Mouse (Mus musculus): Measurements from ENCODE around the gene Jam2. TPM values are rescaled to one million over a fixed set of nuclear protein-coding genes. Genes with fewer than 3 reads are reported as not detected.

Gene Jam2
- polyA plus RNA-seq, 1 experiment from 2014 or later = 10.3 TPM

DNA sequence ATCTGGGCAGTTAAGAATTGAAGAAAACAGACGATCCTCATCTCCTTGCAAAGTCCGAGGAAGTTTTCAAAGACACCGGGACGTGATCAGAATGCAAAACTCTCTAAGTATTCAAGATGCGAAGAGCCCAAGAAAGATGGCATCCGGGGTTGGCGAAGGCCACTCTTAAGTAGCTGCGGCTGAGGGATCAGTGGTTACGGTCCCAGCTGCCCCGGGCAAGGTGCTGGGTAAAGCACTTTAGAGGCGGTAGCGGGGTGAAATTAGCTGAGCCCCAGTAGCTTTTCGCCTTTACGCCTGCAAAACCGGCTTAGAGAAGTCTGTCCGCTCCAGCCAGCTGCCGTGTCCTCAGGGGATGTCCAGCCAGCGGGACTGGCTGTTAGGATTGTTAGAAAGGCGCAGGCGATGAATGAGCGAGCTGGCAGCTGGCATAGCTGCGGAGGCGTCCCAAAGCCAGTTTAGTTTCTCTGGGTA is 873 bp downstream of the Jam2 start:
- no peak for ATAC-seq (ENCODE audit: insufficient number of reproducible peaks, insufficient read depth, low FRiP score, low read depth)
- Histone ChIP-seq H3K4me1 (ENCODE audit: control insufficient read depth in 2 of 2, insufficient read depth in 2 of 2, low read length in 2 of 2) (0 out of 4 replicates have a peak, but pooled peaks cover 0 to 6% of the 10 kb centered on the region in 2 experiments), H3K27me3 (ENCODE audit: control insufficient read depth, insufficient read depth, low read length) (no peaks in the 10 kb centered on the region; the same call in 1 of the 2 replicates), H3K9ac (ENCODE audit: low read length) (peak overlapping the region; percentile 74), H3K4me2 (ENCODE audit: low read length) (peak overlapping the region; percentile 99), H3K9me3 (ENCODE audit: control insufficient read depth, low read length) (no peaks in the 10 kb centered on the region), H3K27ac (replicated peaks in 1 of 2; ENCODE audit: control insufficient read depth in 1 of 2, insufficient read depth in 1 of 2, low read depth in 2 of 2, low read length in 2 of 2) (0 out of 4 replicates have a peak overlapping the region, but pooled peaks of 1 of the 2 experiments have one; percentile 12), H3K4me3 (ENCODE audit: control insufficient read depth in 1 of 2, insufficient read depth in 1 of 2, low read depth in 1 of 2, low read length in 2 of 2) (peak overlapping the region; percentile 59 to 69), H3K36me3 (ENCODE audit: control insufficient read depth, insufficient read depth, low read length) (no peaks in the 10 kb centered on the region)
- WGBS = under 1% methylated on average over 23 of the region's 23 CpGs

DNA sequence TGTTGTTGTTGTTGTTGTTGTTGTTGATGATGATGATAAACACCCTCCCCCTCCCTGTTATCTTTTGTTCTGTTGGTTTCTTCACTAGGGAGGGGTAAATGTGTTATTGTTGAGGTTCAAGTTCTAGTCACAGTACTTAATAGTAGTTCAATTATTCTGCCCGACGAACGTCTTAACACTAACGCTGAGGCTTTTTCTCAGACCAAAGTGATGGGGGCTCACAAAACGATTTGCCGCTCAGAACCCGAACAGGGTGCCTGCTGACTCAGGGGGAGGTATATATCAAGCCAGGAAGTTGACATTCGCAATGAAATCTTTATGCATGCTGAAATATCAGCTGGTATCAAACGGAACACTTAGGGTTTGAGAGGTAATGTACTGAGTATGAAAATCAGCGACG is 1.4 kb downstream of the Jam2 start:
- Histone ChIP-seq H3K4me3 (ENCODE audit: control insufficient read depth in 1 of 2, insufficient read depth in 1 of 2, low read depth in 1 of 2, low read length in 2 of 2) (peak overlapping the region; percentile 10 to 69; a peak in 3 of 4 replicates), H3K4me2 (ENCODE audit: low read length) (peak overlapping the region; percentile 99), H3K27ac (replicated peaks in 1 of 2; ENCODE audit: control insufficient read depth in 1 of 2, insufficient read depth in 1 of 2, low read depth in 2 of 2, low read length in 2 of 2) (no peak overlapping the region), H3K27me3 (ENCODE audit: control insufficient read depth, insufficient read depth, low read length) (no peaks in the 10 kb centered on the region; the same call in 1 of the 2 replicates), H3K9ac (ENCODE audit: low read length) (peak overlapping the region; percentile 74), H3K4me1 (ENCODE audit: control insufficient read depth in 2 of 2, insufficient read depth in 2 of 2, low read length in 2 of 2) (0 out of 4 replicates have a peak, but pooled peaks cover 0 to 6% of the 10 kb centered on the region in 2 experiments), H3K36me3 (ENCODE audit: control insufficient read depth, insufficient read depth, low read length) (no peaks in the 10 kb centered on the region), H3K9me3 (ENCODE audit: control insufficient read depth, low read length) (no peaks in the 10 kb centered on the region)
- ATAC-seq (ENCODE audit: insufficient number of reproducible peaks, insufficient read depth, low FRiP score, low read depth) = no peak
- 30% methylated on average over 11 of the region's 11 CpGs for WGBS

DNA sequence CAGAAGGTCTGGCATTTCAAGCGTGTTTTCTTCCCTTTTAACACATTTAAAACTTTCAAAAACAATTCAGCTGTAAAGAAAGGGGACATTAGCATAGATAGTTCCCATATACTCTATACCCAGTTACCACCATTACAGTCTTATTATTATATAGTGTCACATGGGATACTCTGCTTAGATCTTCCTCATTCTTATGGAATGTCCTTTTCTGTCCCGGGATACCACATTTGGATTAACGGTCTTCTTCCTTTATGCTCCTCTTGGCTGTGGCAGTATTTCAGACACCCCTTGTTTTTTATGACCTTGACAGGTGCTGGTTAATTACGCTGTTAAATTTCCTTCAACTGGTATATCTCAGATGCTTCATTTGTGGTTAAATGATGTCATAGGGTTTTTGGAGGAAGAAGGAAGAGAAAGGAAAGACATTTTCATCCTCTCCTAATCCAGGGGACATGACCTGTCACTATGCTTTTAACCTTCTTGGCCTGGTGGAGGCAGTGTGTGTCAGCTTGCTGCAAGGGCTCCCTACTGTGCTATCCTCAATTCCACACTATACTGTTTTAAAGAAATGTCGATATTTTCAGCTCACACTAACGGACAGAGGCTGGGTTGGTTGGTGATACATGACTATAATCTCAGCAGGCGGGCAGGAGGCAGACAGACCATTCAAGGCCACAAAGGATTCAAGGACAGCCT is 2.3 kb downstream of the Jam2 start:
- H3K4me3 ChIP-seq (ENCODE audit: control insufficient read depth in 1 of 2, insufficient read depth in 1 of 2, low read depth in 1 of 2, low read length in 2 of 2) = no peak overlapping the region
- ATAC-seq (ENCODE audit: insufficient number of reproducible peaks, insufficient read depth, low FRiP score, low read depth) = no peak
- 0 out of 4 replicates have a peak, but pooled peaks cover 0 to 6% of the 10 kb centered on the region in 2 experiments for H3K4me1 ChIP-seq (ENCODE audit: control insufficient read depth in 2 of 2, insufficient read depth in 2 of 2, low read length in 2 of 2)
- 58% methylated on average over 7 of the region's 7 CpGs for WGBS
- no peak overlapping the region for H3K4me2 ChIP-seq (ENCODE audit: low read length)
- no peak overlapping the region for H3K9ac ChIP-seq (ENCODE audit: low read length)
- no peaks in the 10 kb centered on the region; the same call in 1 of the 2 replicates for H3K27me3 ChIP-seq (ENCODE audit: control insufficient read depth, insufficient read depth, low read length)
- H3K9me3 ChIP-seq (ENCODE audit: control insufficient read depth, low read length) = no peaks in the 10 kb centered on the region
- no peak overlapping the region for H3K27ac ChIP-seq (replicated peaks in 1 of 2; ENCODE audit: control insufficient read depth in 1 of 2, insufficient read depth in 1 of 2, low read depth in 2 of 2, low read length in 2 of 2)
- H3K36me3 ChIP-seq (ENCODE audit: control insufficient read depth, insufficient read depth, low read length) = no peaks in the 10 kb centered on the region

DNA sequence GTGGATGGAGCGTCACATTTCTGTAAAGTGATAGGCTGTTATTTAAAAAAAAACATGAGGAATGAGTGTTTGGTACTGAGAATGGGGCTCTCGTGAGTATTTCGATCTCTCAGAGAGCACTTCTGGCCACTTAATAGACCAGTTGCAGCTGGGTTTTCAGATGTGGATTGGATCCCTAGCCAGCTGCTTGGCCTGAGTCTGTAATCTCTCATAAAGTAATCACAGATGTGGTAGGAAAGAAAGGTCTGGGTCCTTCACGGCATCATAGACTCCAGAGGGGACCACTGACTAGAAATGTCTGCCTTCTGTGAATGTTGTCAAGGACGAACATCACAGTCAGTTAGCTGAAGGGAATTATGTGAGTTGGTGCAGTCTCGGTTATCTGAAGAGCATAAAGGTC is 4.5 kb downstream of the Jam2 start:
- Histone ChIP-seq H3K9me3 (ENCODE audit: control insufficient read depth, low read length) (no peaks in the 10 kb centered on the region), H3K4me1 (ENCODE audit: control insufficient read depth in 2 of 2, insufficient read depth in 2 of 2, low read length in 2 of 2) (peaks cover 0 to 1% of the 10 kb centered on the region in 2 experiments; a peak in 1 of 4 replicates), H3K9ac (ENCODE audit: low read length) (no peak overlapping the region), H3K4me3 (ENCODE audit: control insufficient read depth in 1 of 2, insufficient read depth in 1 of 2, low read depth in 1 of 2, low read length in 2 of 2) (no peak overlapping the region), H3K27me3 (ENCODE audit: control insufficient read depth, insufficient read depth, low read length) (no peaks in the 10 kb centered on the region; the same call in 1 of the 2 replicates), H3K4me2 (ENCODE audit: low read length) (no peak overlapping the region), H3K27ac (replicated peaks in 1 of 2; ENCODE audit: control insufficient read depth in 1 of 2, insufficient read depth in 1 of 2, low read depth in 2 of 2, low read length in 2 of 2) (no peak overlapping the region), H3K36me3 (ENCODE audit: control insufficient read depth, insufficient read depth, low read length) (no peaks in the 10 kb centered on the region)
- no peak for ATAC-seq (ENCODE audit: insufficient number of reproducible peaks, insufficient read depth, low FRiP score, low read depth)
- 79% methylated on average over 6 of the region's 6 CpGs for WGBS

DNA sequence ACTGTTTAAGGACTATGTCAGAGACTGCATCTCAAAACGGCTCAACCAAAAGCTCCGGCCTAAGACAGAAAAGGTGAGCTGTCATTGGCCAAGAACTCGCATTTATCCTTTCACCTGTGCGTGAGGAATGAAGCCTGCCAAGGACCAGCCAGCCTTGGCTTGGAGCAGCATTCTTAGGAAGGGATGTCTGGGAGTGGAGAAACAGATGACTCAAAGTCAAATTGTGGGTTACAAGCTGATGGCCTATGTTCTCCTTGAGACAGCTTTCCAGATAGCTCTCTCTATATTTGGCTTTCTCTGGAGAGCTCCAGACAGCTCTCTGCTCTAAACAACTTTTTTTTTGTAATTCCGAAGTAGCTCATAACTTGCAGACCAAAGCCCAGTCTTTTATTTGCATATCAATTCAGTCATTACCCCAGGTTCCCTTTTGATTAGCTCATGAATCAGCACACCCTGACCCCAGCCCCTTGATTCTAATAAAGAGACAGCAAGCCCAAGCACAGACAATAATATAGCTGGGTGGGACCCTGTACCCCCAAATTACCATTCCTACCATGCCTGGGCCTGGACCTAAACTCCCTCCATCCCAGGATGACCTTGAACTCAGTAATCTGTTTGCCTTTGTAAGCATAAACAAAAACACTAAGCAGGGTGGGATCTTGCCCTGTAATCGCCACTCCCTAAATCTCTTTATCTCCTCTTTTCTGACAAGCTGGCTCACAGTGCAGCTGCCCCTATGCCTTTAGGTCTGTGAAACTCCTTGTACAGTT is 5.1 kb downstream of the Jam2 start:
- no peak overlapping the region for H3K4me3 ChIP-seq (ENCODE audit: control insufficient read depth in 1 of 2, insufficient read depth in 1 of 2, low read depth in 1 of 2, low read length in 2 of 2)
- no peaks in the 10 kb centered on the region for H3K36me3 ChIP-seq (ENCODE audit: control insufficient read depth, insufficient read depth, low read length)
- H3K4me2 ChIP-seq (ENCODE audit: low read length) = no peak overlapping the region
- WGBS = 71% methylated on average over 6 of the region's 6 CpGs
- H3K4me1 ChIP-seq (ENCODE audit: control insufficient read depth in 2 of 2, insufficient read depth in 2 of 2, low read length in 2 of 2) = no peaks in the 10 kb centered on the region; a peak in 1 of 4 replicates
- H3K27me3 ChIP-seq (ENCODE audit: control insufficient read depth, insufficient read depth, low read length) = no peaks in the 10 kb centered on the region; the same call in 1 of the 2 replicates
- H3K27ac ChIP-seq (replicated peaks in 1 of 2; ENCODE audit: control insufficient read depth in 1 of 2, insufficient read depth in 1 of 2, low read depth in 2 of 2, low read length in 2 of 2) = no peak overlapping the region
- H3K9ac ChIP-seq (ENCODE audit: low read length) = no peak overlapping the region
- H3K9me3 ChIP-seq (ENCODE audit: control insufficient read depth, low read length) = no peaks in the 10 kb centered on the region
- no peak for ATAC-seq (ENCODE audit: insufficient number of reproducible peaks, insufficient read depth, low FRiP score, low read depth)

DNA sequence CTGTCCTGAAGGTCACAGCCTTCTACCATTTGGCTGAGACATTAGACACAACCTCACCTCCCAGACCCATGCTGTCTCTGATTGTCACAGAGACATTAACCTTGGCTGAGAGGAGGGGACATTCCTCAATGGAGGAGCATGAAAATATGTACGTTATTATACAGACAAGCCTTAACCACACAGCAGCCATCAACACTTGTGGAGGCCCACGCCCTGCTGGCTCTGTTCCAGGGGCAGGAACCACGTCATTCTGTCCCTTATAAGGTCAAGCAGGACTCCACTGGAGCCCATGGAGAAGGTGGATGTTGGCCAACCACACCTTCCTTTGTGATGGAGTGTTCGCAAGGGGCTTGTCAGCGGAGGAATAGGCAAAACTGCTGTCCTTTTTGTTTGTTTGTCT is 5.8 kb downstream of the Jam2 start:
- ATAC-seq (ENCODE audit: insufficient number of reproducible peaks, insufficient read depth, low FRiP score, low read depth) = no peak
- 68% methylated on average over 5 of the region's 5 CpGs for WGBS
- Histone ChIP-seq H3K4me3 (ENCODE audit: control insufficient read depth in 1 of 2, insufficient read depth in 1 of 2, low read depth in 1 of 2, low read length in 2 of 2) (no peak overlapping the region), H3K36me3 (ENCODE audit: control insufficient read depth, insufficient read depth, low read length) (no peaks in the 10 kb centered on the region), H3K9ac (ENCODE audit: low read length) (no peak overlapping the region), H3K27me3 (ENCODE audit: control insufficient read depth, insufficient read depth, low read length) (no peaks in the 10 kb centered on the region; the same call in 1 of the 2 replicates), H3K4me2 (ENCODE audit: low read length) (no peak overlapping the region), H3K27ac (replicated peaks in 1 of 2; ENCODE audit: control insufficient read depth in 1 of 2, insufficient read depth in 1 of 2, low read depth in 2 of 2, low read length in 2 of 2) (no peak overlapping the region), H3K9me3 (ENCODE audit: control insufficient read depth, low read length) (no peaks in the 10 kb centered on the region), H3K4me1 (ENCODE audit: control insufficient read depth in 2 of 2, insufficient read depth in 2 of 2, low read length in 2 of 2) (no peaks in the 10 kb centered on the region; a peak in 1 of 4 replicates)

DNA sequence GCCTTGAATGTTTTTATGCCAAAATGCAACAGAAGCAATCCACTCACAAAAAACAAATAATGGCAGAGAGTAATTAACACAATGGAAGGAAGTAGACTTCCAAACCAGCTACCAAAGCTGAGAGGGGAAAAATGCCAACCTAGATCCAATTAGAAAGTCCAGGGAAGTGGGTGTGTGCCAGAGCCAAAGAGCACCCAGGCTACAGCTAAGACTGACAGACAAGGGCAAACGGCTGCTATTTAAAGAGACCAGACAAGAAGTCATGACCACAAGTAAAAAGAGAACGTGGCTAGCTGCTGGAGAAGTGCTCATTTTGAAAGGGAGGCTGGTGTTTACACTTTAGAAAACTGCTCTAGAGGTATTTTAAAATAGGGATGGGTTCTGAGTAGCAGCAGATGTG is 9.4 kb downstream of the Jam2 start:
- no peak overlapping the region for H3K9ac ChIP-seq (ENCODE audit: low read length)
- no peak overlapping the region for H3K4me2 ChIP-seq (ENCODE audit: low read length)
- H3K4me3 ChIP-seq (ENCODE audit: control insufficient read depth in 1 of 2, insufficient read depth in 1 of 2, low read depth in 1 of 2, low read length in 2 of 2) = no peak overlapping the region
- H3K4me1 ChIP-seq (ENCODE audit: control insufficient read depth in 2 of 2, insufficient read depth in 2 of 2, low read length in 2 of 2) = no peaks in the 10 kb centered on the region; a peak in 1 of 4 replicates
- WGBS = 24% methylated on average over 2 of the region's 2 CpGs
- no peak overlapping the region for H3K27ac ChIP-seq (replicated peaks in 1 of 2; ENCODE audit: control insufficient read depth in 1 of 2, insufficient read depth in 1 of 2, low read depth in 2 of 2, low read length in 2 of 2)
- H3K36me3 ChIP-seq (ENCODE audit: control insufficient read depth, insufficient read depth, low read length) = no peaks in the 10 kb centered on the region
- ATAC-seq (ENCODE audit: insufficient number of reproducible peaks, insufficient read depth, low FRiP score, low read depth) = no peak
- H3K27me3 ChIP-seq (ENCODE audit: control insufficient read depth, insufficient read depth, low read length) = no peaks in the 10 kb centered on the region
- no peaks in the 10 kb centered on the region for H3K9me3 ChIP-seq (ENCODE audit: control insufficient read depth, low read length)

Data from heart, embryonic 14.5 days (tissue).